Mouse (Mus musculus): ENCODE measurements around the gene Aldh8a1. TPM values are rescaled to one million over a fixed set of nuclear protein-coding genes. Genes with fewer than 3 reads are reported as not detected.
A peak's percentile ranks its signal among the peaks of the same experiment; 100 is the strongest.
"Not testable (repeated sequence)": the region's sequence is repeated elsewhere in the genome, so short reads cannot be mapped to it uniquely, and the experiment has no call there.

Gene Aldh8a1
- total RNA-seq, 2 experiments from 2014 or later = 0.11 TPM; not detected in 1

DNA sequence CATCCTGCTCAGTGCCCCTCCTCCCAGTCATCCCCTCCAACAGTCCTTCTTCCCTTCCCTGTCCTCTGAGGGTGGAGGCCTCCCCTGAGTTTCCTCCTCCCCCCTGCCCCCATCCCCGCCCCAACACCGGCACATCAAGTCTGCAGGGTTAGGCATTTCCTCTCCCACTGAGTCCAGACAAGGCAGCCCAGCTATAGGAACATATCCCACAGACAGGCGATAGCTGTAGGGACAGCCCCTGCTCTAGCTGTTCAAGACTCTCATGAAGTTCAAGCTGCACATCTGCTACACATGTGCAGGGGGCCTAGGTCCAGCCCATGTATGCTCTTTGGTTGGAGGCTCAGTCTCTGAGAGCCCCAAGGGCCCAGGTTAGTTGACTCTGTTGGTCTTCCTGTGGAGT lies 10.6 kb upstream of the Aldh8a1 start:
- ATAC-seq (ENCODE audit: poor library complexity, severe bottlenecking) = no peak

DNA sequence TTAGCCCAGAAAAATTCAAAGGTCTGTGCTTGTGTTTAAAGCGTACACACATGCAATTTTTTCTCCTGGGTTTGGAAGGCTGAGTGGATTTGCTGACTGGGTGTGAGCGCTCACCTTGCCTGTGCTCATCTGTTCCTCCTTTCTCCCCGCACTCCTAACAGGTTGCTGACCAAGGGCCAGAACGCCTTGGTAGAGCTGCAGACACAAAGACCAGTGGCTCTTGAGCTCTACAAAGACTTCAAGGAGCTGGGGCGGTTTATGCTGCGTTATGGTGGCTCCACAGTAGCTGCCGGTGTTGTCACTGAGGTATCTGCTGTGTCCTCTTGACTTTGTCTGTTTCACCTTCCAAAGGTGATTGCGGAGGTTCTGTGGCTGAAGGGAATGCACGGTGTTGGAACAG lies 9.6 kb upstream of the Aldh8a1 start:
- no peak for ATAC-seq (ENCODE audit: poor library complexity, severe bottlenecking)

DNA sequence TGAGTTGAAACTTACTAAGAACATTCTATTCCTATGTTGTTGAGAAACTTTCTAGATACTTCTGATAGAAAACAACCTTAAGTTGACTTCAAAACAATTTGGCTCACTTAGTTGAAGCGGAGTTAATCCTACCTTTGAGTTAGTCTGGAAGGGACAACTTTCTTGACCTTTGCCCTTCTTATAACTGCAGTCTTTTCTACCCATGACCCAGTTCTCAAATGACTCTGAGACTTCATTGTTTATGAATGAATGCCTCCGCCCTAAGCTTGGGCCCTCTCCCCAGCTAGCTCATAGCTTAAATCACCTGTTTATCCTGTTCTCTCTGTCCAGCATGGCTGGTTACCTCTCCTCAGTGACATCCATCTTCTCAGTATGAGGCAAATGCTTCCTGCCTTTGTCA lies 7.5 kb upstream of the Aldh8a1 start:
- ATAC-seq (ENCODE audit: poor library complexity, severe bottlenecking) = no peak

DNA sequence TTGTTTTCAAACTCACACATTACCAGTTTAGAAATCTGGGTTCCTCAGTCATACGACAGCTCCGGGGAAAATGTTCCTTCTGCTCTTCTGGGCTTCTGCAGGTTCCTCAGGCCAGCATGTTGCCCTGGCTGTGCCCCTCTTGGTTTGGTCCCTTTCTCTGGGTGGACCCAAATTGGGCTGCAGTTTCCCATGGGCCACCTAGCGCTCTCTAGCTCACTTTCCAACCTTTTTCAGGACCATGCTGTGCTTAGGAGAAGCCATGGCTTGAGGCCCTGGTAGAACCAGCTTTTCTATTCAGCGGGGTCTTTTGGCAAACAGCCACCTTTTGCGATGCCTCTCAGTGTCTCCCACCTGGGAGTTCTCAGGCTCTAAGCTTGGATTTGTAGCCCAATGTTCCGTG lies 4.8 kb upstream of the Aldh8a1 start:
- no peak for ATAC-seq (ENCODE audit: poor library complexity, severe bottlenecking)

DNA sequence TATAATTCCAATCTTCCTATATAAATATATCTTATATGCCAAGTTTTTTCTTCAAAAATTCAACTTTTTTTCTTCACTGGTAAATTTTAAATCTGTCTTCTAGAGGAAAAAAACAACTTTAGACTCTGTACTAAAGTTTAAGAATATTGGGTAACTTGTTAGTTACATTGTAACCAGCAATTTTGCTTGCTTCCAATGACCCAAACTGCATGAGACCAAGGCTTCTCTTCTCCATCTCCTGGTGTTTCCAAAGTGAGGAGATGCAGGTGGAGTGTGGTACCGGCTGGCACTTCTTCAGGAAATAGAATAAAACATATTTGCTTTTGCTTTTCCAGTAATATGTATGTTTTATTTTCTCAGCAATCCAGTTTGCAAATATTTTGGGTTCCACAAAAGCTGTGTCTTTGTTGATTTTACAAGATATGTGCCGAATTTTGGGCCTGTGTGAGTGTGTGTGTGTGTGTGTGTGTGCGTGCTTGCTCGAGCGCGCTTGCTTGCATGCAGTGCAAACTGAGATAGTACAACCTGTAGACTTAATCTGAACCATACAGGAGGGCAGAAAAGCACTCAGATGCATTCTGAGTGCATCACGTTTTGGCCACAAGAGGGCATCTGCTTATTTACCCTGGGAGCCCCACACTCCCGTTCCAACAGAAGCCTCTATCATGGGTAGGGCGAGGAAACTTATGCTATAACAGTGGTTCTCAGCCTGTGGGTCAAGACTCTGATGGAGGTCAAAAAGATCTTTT lies 1.3 kb downstream of the Aldh8a1 start:
- peak; percentile 31 for ATAC-seq (ENCODE audit: poor library complexity, severe bottlenecking)

DNA sequence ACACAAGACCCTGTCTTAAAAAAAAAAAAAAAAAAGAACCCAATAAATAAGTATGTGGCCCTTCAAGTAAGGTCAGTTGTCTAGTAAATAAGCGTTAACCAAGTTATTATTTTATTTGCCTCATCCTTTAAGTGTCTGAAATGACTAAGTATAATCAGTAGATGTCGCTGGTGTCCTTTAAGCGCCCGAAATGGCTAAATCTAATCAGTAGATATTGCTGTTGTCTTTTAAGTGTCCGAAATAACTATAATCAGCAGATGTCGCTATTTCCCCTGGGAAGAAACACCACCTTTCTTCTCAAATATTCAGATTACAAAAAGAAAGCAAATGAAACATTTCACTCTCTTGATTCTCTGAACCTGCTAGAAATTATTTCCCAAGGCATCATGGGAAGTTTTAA lies 5.8 kb downstream of the Aldh8a1 start:
- ATAC-seq (ENCODE audit: poor library complexity, severe bottlenecking) = peak; percentile 71

DNA sequence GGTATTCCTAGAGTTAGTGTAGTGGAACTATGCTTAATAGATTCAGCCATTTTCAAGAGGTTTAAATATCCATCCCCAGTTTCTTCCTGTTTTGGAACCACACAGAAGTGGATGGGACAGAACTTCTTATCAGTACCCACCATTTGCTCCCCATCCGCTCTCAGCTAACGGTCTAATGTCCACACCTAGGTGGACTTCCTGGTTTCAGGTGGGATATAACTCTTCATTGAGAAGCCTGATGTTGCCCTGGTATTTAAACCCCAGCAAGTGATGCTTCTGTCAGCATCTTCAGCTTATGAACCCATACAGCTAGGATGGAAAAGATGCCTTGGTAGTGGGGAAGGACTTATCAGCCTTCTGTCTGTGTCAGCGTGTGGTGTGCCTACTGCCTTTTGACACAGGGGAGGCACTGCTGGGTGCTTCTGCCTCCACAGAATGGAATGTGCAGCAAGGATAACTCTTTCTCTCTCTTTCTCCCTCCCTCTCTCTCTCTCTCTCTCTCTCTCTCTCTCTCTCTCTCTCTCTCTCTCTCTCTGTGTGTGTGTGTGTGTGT lies 8.1 kb downstream of the Aldh8a1 start:
- no peak for ATAC-seq (ENCODE audit: poor library complexity, severe bottlenecking)

DNA sequence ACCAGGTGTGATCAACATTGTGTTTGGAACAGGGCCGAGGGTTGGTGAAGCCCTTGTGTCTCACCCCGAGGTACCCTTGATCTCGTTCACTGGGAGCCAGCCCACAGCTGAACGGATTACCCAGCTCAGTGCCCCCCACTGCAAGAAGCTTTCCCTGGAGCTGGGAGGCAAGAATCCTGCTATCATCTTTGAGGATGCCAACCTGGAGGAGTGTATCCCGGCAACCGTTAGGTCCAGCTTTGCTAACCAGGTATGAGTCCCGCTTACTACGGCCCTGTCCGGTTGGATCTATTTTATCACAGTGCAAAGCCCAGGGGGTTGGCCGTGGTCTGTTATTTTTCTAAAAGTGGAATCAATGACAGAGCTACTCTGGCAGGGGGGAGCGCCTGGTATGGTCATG lies 12.0 kb downstream of the Aldh8a1 start:
- no peak for ATAC-seq (ENCODE audit: poor library complexity, severe bottlenecking)

DNA sequence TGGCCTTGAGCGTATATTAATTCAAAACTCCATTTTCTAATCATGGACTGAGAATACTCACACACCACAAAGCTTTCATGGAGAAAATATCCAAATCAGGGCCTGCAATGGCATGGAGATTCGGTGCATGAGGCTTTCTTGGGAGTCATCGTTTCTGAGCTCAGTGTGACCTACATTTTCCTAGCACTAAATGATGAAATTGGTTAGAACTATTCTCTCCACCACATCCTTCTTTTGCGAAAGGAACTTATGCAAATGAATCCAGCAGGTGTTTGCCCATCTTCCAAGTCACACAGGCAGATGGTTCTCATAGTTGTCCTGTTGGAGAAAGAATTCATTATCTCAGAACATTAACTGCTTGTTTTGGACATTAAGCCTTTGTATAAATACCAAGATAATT lies 13.3 kb downstream of the Aldh8a1 start:
- no peak for ATAC-seq (ENCODE audit: poor library complexity, severe bottlenecking)

DNA sequence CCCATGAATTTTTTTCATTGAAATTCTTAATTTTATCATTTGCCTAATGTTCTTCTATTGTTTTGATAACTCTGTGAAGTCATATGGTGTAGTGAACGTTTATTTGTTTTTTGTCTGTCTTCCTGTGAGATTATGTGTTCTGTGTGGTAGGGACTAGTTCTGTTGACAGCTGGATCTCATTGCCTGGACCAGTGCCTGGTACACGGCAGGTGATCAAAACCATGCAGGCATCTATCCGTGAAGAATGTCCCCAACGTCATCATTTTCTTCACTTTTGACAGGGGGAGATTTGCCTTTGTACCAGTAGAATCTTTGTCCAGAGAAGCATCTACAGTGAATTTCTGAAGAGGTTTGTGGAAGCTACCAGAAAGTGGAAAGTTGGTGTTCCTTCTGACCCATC lies 14.2 kb downstream of the Aldh8a1 start:
- ATAC-seq (ENCODE audit: poor library complexity, severe bottlenecking) = no peak

DNA sequence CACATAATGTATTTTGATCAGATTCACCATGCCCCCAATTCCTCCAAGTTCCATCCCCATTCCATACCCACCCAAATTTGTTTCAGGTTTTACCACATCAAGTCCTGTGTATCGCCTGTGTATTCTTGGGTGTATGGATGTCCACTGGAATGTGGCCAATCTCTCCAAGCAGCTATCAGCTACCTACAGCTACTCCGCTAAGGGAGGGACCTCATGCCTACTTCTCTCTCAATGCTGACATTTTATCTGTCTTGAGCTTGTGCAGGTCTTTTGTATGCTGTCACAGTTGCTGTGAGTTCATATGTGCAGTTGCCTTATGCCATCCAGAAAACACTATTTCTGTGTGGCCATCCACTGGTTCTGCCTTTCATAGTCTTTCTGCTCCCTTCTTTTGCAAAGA lies 16.3 kb downstream of the Aldh8a1 start:
- ATAC-seq (ENCODE audit: poor library complexity, severe bottlenecking) = no peak

DNA sequence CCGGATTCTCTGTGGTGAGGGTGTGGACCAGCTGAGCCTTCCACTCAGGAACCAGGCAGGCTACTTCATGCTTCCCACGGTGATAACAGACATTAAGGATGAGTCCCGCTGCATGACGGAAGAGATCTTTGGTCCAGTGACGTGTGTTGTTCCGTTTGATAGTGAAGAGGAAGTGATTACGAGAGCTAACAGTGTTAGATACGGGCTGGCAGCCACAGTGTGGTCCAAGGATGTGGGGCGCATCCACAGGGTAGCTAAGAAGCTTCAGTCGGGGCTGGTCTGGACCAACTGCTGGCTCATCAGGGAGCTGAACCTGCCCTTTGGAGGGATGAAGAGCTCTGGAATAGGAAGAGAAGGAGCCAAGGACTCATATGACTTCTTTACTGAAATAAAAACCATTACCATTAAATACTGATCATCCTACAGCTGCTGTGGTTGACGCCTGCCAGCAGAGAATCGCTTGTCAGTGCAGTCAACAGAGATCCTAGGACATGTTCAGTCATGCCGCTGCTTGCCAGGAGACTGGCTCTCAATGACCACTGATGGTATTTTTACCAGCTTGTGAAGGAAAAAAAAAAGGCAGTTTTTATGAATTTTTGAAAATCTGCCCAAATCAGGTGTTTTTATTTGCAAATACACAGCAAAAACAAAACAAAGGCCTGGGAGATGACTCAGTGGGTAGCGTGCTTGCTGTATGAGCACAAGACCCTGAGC lies 18.5 kb downstream of the Aldh8a1 start:
- peak; percentile 69 for ATAC-seq (ENCODE audit: poor library complexity, severe bottlenecking)

DNA sequence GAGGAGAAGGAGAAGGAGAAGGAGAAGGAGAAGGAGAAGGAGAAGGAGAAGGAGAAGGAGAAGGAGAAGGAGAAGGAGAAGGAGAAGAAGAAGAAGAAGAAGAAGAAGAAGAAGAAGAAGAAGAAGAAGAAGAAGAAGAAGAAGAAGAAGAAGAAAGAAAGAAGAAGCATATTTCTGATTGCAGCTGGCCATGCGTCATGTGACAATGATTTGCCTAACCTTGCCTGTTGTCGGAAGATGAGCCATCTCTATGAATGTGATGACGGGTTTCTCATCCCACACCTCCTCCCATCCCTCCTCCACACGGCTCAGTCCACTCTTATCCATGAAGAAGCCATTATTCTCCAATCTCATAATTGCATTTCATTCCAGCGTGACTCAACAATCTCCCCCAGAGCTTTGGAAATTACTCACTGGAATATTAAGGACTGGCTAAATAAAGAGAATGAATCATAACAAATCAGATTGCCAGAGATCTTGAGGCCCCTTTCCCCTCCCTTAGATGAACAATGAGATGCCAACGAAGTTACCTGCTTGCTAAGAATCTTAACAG lies 21.9 kb downstream of the Aldh8a1 start:
- not testable (repeated sequence) for ATAC-seq (ENCODE audit: poor library complexity, severe bottlenecking)

DNA sequence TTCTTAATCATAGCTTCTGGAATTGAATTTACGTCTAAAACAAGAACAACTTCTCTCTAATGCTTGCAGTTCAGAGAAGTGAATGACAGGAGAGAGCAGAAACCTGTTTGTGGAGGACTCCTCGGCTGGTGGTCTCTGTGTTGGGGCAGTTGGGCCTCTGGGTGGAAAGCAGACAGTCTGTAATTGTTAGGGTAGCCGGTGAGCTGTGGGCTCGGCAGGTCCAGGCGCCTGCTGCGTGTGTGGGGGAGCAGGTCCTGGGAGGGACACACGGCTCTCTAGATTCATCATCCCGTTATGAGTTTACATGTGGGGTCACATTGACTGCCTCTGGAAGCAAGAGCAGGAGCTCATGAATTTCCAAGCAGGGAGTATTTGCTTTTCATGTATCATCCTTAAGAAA lies 22.5 kb downstream of the Aldh8a1 start:
- no peak for ATAC-seq (ENCODE audit: poor library complexity, severe bottlenecking)

DNA sequence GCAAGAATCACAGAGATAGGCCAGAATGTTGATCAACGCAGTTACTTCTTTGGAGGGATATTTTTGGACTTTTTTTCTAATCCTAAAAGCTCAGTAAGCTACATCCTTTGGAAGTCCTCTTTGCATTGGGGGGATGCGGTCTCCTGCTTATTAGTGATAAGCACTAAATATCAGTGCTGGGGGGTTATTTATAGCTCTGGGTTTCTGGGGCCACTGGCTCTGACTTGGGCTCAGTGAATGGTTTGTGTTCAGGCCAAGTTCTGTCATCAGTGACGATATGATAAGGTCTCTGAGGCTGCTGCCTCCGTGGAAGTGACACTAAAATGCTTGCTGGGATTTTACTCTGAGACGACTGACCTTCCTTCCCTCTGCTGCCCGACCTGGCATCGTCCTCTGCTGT lies 22.9 kb downstream of the Aldh8a1 start:
- no peak for ATAC-seq (ENCODE audit: poor library complexity, severe bottlenecking)

DNA sequence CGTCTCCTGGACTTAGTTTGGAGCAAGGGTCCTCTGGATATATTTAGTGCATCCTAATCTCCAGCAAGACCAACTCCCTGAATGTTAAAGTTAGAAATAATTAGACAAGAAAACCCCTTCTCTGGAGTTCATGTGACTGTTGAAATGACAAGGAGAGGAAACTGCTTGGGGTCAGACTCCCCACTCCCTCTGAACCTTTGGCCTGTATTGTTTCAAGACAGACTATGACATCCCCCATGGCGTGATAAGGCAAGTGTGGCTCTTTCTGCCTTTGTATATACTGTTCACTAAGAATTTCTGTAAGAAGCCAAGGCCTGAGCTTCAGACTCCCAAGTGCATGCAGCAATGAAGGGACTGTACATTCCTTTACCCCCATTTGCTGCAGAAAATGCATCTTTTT lies 23.4 kb downstream of the Aldh8a1 start:
- ATAC-seq (ENCODE audit: poor library complexity, severe bottlenecking) = no peak

DNA sequence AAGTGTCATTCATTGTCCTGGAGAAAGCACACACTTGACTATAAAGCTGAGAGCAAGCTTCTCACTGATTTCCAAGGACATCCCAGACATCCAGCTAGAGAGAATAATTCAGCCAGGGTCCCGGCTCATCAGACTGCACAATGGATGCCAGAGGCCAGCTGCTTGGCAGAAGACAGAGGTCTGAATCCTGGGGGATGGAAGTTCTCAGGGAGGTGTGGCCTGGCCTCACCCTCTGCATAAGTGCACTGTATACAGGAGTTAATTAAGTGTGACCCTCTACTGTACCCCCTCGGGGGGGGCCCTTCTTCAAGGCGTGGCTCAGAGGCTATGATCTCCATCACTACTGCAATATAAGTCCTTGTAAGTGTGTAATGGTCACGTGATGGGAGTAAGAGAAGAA lies 24.2 kb downstream of the Aldh8a1 start:
- no peak for ATAC-seq (ENCODE audit: poor library complexity, severe bottlenecking)

DNA sequence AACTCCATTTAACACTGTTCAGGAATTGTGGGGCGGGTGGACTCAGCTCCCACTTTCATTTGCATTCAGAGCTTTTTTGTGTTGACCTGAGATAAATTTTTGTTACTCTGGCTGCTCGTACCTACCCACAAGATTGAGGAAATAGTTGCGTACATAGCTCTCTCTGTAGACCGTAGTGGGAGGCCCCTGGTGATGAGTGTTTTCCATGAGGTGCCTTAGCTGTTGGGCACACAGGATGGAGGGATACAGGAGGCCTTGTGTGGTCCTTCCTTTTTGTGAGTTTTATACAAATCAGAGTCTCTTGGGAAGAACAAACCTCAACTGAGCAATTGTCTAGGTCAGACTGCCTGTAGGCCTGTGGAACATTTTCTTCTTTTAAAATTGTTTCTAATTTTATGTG lies 27.7 kb downstream of the Aldh8a1 start:
- ATAC-seq (ENCODE audit: poor library complexity, severe bottlenecking) = no peak

DNA sequence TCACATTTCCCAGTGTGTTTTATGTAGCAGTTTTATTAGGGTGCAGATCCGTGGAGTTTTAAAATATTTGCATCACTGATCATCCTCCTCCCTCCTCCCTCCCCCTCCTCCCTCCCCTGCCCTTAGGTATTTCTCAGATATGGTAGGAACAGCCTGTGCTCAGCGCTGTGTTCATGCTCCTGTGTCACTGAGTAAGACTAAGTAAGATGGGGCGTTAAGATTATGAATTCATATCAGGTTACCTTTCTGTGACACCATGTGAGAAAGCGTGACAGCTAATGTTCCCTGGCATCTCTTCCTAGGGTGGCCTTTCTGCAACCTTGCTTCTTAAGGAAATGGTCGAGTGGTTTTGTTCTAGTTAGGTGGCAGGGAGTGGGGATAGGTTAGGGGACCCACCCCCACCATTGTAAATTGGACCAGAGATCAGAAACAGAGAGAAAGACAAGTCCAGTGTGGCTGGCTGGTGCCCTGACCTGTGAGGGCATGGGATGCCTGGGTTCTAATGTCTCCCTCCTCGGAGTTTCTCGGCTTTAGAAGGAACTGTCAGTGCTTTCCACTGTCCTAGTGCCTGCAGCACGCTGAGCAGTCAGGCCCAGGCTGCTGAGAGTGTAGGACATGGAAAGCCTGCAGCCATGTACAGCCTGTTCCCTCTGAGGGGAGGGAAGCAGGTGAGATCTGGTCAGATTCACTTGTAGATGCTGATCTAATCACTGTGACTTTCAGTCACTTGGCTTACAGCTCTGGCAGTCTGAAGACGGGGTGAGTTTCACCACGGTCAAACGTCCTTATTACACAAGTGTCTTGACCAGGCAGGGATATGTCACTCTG lies 28.8 kb downstream of the Aldh8a1 start:
- ATAC-seq (ENCODE audit: poor library complexity, severe bottlenecking) = no peak

DNA sequence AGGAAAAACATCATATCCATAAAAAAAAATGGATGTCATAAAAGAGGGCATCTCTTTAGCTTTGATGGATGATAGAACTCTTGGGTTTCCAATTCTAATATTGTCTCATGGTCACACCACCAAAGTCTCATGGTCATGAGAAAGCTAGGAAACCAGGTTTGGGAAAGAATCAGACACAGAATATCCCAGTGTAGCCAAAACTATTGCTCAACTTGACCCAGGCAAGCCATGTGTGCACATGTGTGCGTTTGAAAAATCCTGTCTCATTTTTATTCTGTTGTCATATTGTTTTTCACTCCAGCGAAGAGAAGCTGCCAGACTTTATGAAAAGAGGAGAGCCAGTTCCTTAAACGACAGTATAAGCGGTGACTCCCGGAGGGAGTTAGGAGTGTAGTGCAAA lies 33.6 kb downstream of the Aldh8a1 start:
- no peak for ATAC-seq (ENCODE audit: poor library complexity, severe bottlenecking)

DNA sequence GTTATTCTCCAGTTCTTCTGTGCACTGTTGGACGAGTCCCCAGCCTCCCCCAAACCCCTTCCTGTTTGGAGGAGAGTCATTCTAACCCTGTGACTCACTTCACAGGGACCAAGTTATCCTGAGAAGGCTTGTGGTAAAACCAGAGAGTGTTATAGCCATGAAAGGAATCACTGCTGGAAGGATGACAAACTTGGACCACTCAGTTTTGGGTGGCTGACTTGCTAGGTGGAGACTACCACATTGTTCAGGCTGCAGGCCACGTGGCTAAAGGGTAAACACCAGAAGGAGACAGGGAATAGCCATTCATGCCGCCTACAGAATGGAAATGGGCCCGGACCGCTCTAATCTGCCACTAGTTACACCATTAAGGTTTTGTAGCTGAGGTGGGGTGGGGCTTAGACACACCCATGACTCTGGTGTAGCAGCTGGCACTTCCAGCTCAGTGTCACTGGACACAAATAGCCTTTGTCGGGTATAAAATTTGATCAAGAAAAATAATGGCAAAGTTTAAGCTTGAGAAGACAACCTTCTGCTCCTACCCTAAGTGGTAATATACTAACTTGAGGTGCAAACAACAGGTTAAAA lies 34.6 kb downstream of the Aldh8a1 start:
- no peak for ATAC-seq (ENCODE audit: poor library complexity, severe bottlenecking)

All from megakaryocyte, adult 5-6 weeks (primary cell).